Mouse (Mus musculus) lung, postnatal 0 days (tissue): ENCODE data around the gene Dazap2. TPM values are rescaled to one million over a fixed set of nuclear protein-coding genes. Genes with fewer than 3 reads are reported as not detected.

Source experiments
- ATAC-seq: fragments of 200-750 bp; cut with Nextera tagmentation; 2 replicates; pipeline ENCODE4 v1.8.0; 2017; ENCODE audit warnings: moderate library complexity
- DNase-seq: peaks from one replicate; pipeline ENCODE4 v3.0.0-alpha.2; 2016; ENCODE audit warnings: low spot score
- H3K27ac ChIP-seq: fragments of 300-500 bp; sonication (generic); 2 replicates; pipeline ENCODE4 v1.5.1; 2014; ENCODE audit warnings: antibody characterized with exemption, mild to moderate bottlenecking, low read length, mixed read lengths
- H3K27me3 ChIP-seq: fragments of 300-500 bp; sonication (generic); replicated peaks from 2 replicates; pipeline ENCODE4 v1.6.1; 2014; ENCODE audit warnings: low read length, mixed read lengths; ENCODE audit not compliant: insufficient read depth
- H3K36me3 ChIP-seq: fragments of 300-500 bp; sonication (generic); 2 replicates; pipeline ENCODE4 v1.6.1; 2014; ENCODE audit warnings: low read length, mixed read lengths; ENCODE audit not compliant: insufficient read depth
- H3K4me1 ChIP-seq: fragments of 300-500 bp; sonication (generic); 2 replicates; pipeline ENCODE4 v1.6.1; 2014; ENCODE audit warnings: antibody characterized with exemption, low read depth, low read length, mixed read lengths; ENCODE audit not compliant: insufficient read depth
- H3K4me2 ChIP-seq: fragments of 300-500 bp; sonication (generic); replicated peaks from 2 replicates; pipeline ENCODE4 v1.6.1; 2014; ENCODE audit warnings: low read depth, mild to moderate bottlenecking, low read length, moderate library complexity, mixed read lengths
- H3K4me3 ChIP-seq: fragments of 300-500 bp; sonication (generic); 2 replicates; pipeline ENCODE4 v1.5.1; 2014; ENCODE audit warnings: low read depth, low read length
- H3K9ac ChIP-seq: fragments of 300-500 bp; sonication (generic); replicated peaks from 2 replicates; pipeline ENCODE4 v1.6.1; 2014; ENCODE audit warnings: low read depth, mild to moderate bottlenecking
- H3K9me3 ChIP-seq: fragments of 300-500 bp; sonication (generic); 2 replicates; pipeline ENCODE4 v1.6.1; 2016; ENCODE audit warnings: low read length, mixed read lengths
- CTCF ChIP-seq: IDR thresholded peaks from 2 replicates; pipeline ENCODE4 v1.5.1; 2016; ENCODE audit warnings: antibody characterized with exemption, mild to moderate bottlenecking
- EP300 ChIP-seq: IDR thresholded peaks from 2 replicates; pipeline ENCODE4 v1.6.1; 2016; ENCODE audit warnings: antibody characterized with exemption, mild to moderate bottlenecking, control low read depth
- WGBS: fragments of 180-500 bp; shearing (Covaris S2); extraction: QIAGEN DNeasy Blood & Tissue Kit; methylation state at CpG from one replicate; pipeline ENCODE4 v1.1.7; 2014; 5-methylcytosine and 5-hydroxymethylcytosine counted together
- polyA plus RNA-seq: library from polyadenylated mRNA; unstranded; fragments of >200 nt; fragmentation: Nextera tagmentation; extraction: Ambion mirVana; gene quantifications from 2 replicates; pipeline ENCODE4 v1.2.1, GENCODE M21; 2015

The Dazap2 gene
- polyA plus RNA-seq, 1 experiment from 2014 or later = 299 TPM

DNA sequence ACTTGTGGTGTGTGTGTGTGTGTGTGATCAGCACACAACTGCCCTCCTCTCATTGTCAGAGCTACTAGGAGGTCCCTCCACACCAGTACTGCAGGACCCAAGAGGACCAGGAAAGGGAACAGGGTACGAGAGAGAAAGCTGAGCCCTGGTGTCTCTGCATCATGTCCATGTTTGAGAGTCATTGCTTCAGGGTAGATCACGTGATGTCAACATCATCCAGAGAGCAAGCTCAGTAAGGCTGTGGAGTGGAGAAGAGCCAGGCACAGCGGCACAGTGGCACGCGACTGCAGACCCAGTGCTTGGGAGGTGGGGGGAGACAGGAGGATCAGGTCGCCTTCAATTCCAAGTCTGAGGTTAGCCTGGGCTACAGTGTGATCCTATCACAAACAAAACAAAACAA is 38.8 kb upstream of the Dazap2 start:
- Histone ChIP-seq H3K36me3 (0 out of 2 replicates have a peak, but pooled peaks cover 5% of the 10 kb centered on the region), H3K9ac (no peak overlapping the region), H3K4me1 (peaks cover 11% of the 10 kb centered on the region; the same call in 1 of the 2 replicates), H3K27me3 (no peaks in the 10 kb centered on the region), H3K9me3 (no peaks in the 10 kb centered on the region), H3K4me2 (no peak overlapping the region), H3K27ac (no peak overlapping the region), H3K4me3 (no peak overlapping the region)
- no peak for TF ChIP-seq CTCF
- TF ChIP-seq EP300 = no peak
- WGBS = 92% methylated on average over 6 of the region's 6 CpGs
- ATAC-seq (no peak), DNase-seq (no peak)

DNA sequence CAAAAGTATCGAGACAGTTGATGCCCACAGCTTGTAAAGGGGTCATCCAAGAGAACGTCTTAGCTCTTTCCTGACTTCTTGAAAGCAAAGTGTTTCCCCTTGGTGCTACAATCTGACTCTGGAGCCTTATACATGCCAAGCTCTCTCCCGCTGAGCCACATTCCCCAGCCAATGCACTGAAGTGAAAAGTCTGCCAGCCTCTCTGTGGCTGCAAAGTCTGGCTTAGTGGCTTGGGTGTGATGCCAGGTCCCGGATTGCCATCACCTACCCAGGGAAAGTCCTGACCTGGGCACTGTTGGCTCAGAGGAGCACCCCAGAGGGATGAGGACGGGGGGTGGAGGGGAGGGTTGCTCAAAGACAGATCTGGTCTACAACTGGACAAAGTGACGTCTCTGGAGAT is 38.3 kb upstream of the Dazap2 start:
- 75% methylated on average over 6 of the region's 6 CpGs for WGBS
- Histone ChIP-seq H3K27ac (no peak overlapping the region), H3K36me3 (0 out of 2 replicates have a peak, but pooled peaks cover 5% of the 10 kb centered on the region), H3K9me3 (no peaks in the 10 kb centered on the region), H3K9ac (no peak overlapping the region), H3K4me2 (no peak overlapping the region), H3K4me3 (no peak overlapping the region), H3K4me1 (peaks cover 11% of the 10 kb centered on the region; the same call in 1 of the 2 replicates), H3K27me3 (no peaks in the 10 kb centered on the region)
- no peak for ATAC-seq
- TF ChIP-seq CTCF (no peak), EP300 (no peak)
- DNase-seq = no peak

- Histone ChIP-seq H3K27ac (no peak overlapping the region), H3K4me1 (peaks cover 11% of the 10 kb centered on the region; the same call in 1 of the 2 replicates), H3K27me3 (no peaks in the 10 kb centered on the region), H3K9me3 (no peaks in the 10 kb centered on the region), H3K4me3 (no peak overlapping the region), H3K9ac (no peak overlapping the region), H3K4me2 (no peak overlapping the region), H3K36me3 (0 out of 2 replicates have a peak, but pooled peaks cover 5% of the 10 kb centered on the region)
- 89% methylated on average over 16 of the region's 16 CpGs for WGBS
- ATAC-seq (no peak), DNase-seq (no peak)
- TF ChIP-seq CTCF (no peak), EP300 (no peak)
These were observed 37.2 kb upstream of the Dazap2 start for GRCm38 (mm10) chr15:100577972-100578371.

- H3K9ac ChIP-seq = no peak overlapping the region
- no peak for ATAC-seq
- WGBS = 91% methylated on average over 10 of the region's 10 CpGs
- H3K4me3 ChIP-seq = no peak overlapping the region
- H3K27ac ChIP-seq = no peak overlapping the region
- H3K4me1 ChIP-seq = no peaks in the 10 kb centered on the region
- no peak overlapping the region for H3K4me2 ChIP-seq
- TF ChIP-seq CTCF = no peak
- no peak for TF ChIP-seq EP300
- DNase-seq = no peak
- H3K9me3 ChIP-seq = no peaks in the 10 kb centered on the region
- H3K36me3 ChIP-seq = 0 out of 2 replicates have a peak, but pooled peaks cover 5% of the 10 kb centered on the region
- no peaks in the 10 kb centered on the region for H3K27me3 ChIP-seq
These were observed 35.0 kb upstream of the Dazap2 start for GRCm38 (mm10) chr15:100580108-100580507.

GRCm38 (mm10) chr15:100585931-100586330 is 29.2 kb upstream of the Dazap2 start:
- no peak for ATAC-seq
- Histone ChIP-seq H3K36me3 (no peaks in the 10 kb centered on the region), H3K27ac (no peak overlapping the region), H3K27me3 (no peaks in the 10 kb centered on the region), H3K4me1 (no peaks in the 10 kb centered on the region), H3K9ac (no peak overlapping the region), H3K9me3 (no peaks in the 10 kb centered on the region), H3K4me3 (no peak overlapping the region), H3K4me2 (no peak overlapping the region)
- WGBS = 91% methylated on average over 16 of the region's 16 CpGs
- TF ChIP-seq CTCF (no peak), EP300 (no peak)
- DNase-seq = no peak

GRCm38 (mm10) chr15:100587166-100587565 is 28.0 kb upstream of the Dazap2 start:
- Histone ChIP-seq H3K4me3 (no peak overlapping the region), H3K9me3 (no peaks in the 10 kb centered on the region), H3K27ac (no peak overlapping the region), H3K9ac (no peak overlapping the region), H3K27me3 (no peaks in the 10 kb centered on the region), H3K4me2 (no peak overlapping the region), H3K36me3 (no peaks in the 10 kb centered on the region), H3K4me1 (no peaks in the 10 kb centered on the region)
- ATAC-seq (no peak), DNase-seq (no peak)
- TF ChIP-seq EP300 = no peak
- TF ChIP-seq CTCF = no peak
- WGBS = 72% methylated on average over 4 of the region's 4 CpGs

DNA sequence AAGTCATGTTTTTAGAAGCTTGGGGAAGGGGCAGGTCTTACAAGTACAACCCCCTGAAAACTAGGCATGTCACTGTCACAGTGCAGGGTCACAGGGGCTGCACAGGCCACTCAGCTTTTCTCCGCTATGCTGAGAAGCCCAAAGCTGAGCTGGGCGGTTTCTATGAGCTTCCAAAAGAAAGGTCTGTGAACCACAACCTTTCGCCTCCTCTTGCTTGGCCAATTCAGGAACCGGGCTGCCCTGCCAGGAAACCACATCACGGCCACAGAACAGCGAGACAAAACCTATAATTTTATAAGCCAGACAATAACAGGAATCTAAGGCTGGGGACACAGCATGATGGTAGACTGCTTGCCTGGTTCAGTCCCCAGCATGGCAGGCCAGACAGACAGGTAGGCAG is 26.9 kb upstream of the Dazap2 start:
- 86% methylated on average over 6 of the region's 6 CpGs for WGBS
- no peak for DNase-seq
- no peak overlapping the region for H3K4me2 ChIP-seq
- no peaks in the 10 kb centered on the region for H3K9me3 ChIP-seq
- no peak overlapping the region for H3K27ac ChIP-seq
- H3K9ac ChIP-seq = no peak overlapping the region
- no peaks in the 10 kb centered on the region for H3K36me3 ChIP-seq
- H3K4me1 ChIP-seq = no peaks in the 10 kb centered on the region
- TF ChIP-seq EP300 = no peak
- no peak for TF ChIP-seq CTCF
- no peak overlapping the region for H3K4me3 ChIP-seq
- H3K27me3 ChIP-seq = no peaks in the 10 kb centered on the region
- no peak for ATAC-seq
